In genomic region chr5:113660872-113661271, GRCm38 (mm10) we compare ENCODE assay signal across 14 mouse cellular contexts. TPM values are rescaled to one million over a fixed set of nuclear protein-coding genes. Genes with fewer than 3 reads are reported as not detected.
DNase-seq lines count a peak whose midpoint lies in the region; ATAC-seq and TF ChIP-seq lines count a peak whose summit lies in the region.
"Had no signal": no experiment of that assay in that cellular context is flagged by ENCODE, and none has a peak within 500 bp of the region (broad histone marks: within the 10 kb centered on the region; RNA-seq: fewer than 3 reads in every experiment).

No protein-coding gene starts in this region.

- DNase-seq in embryonic facial prominence, embryonic 14.5 days (ENCODE audit: low spot score) = peak; percentile 76
- DNase-seq in embryonic facial prominence, embryonic 10.5 days (ENCODE audit: low spot score) = no peak
- peak; percentile 82 for DNase-seq in heart, postnatal 25 days (ENCODE audit: low spot score)
- DNase-seq in spleen, adult 18-20 months = no peak
- no peak for DNase-seq in left cerebral cortex, postnatal 36 days (ENCODE audit: low spot score in 2 of 2)
- DNase-seq in thymus, postnatal 25 days = no peak
- DNase-seq: adrenal gland, postnatal 10 days; right cerebral cortex, postnatal 4 days; thymus, adult 2 months had no signal

- H3K4me1 ChIP-seq in embryonic facial prominence, embryonic 14.5 days (ENCODE audit: control insufficient read depth, insufficient read depth, low read length) = no peaks in the 10 kb centered on the region
- no peaks in the 10 kb centered on the region for H3K4me1 ChIP-seq in embryonic facial prominence, embryonic 10.5 days
- H3K4me1 ChIP-seq in embryonic facial prominence, embryonic 15.5 days = peaks cover 7% of the 10 kb centered on the region
- H3K4me1 ChIP-seq: neural tube, embryonic 12.5 days had no signal

- H3K4me3 ChIP-seq in embryonic facial prominence, embryonic 14.5 days (ENCODE audit: low read depth, low read length) = no peak overlapping the region
- no peak overlapping the region for H3K4me3 ChIP-seq in embryonic facial prominence, embryonic 10.5 days
- no peak overlapping the region for H3K4me3 ChIP-seq in embryonic facial prominence, embryonic 15.5 days (replicated peaks)
- no peak overlapping the region for H3K4me3 ChIP-seq in myocyte
- H3K4me3 ChIP-seq: erythroblast, embryonic 14.5 days; neural tube, embryonic 12.5 days had no signal

- peak; percentile 41; the same call in 1 of the 2 replicates for ATAC-seq in embryonic facial prominence, embryonic 14.5 days (ENCODE audit: low read depth)
- ATAC-seq in embryonic facial prominence, embryonic 15.5 days (ENCODE audit: insufficient number of reproducible peaks, low FRiP score, low TSS enrichment, low read depth) = 0 out of 2 replicates have a peak, but pooled peaks have one; percentile 56
- ATAC-seq: Patski had no signal

- H3K9ac ChIP-seq in embryonic facial prominence, embryonic 14.5 days (ENCODE audit: low read depth, low read length) = no peak overlapping the region
- no peak overlapping the region for H3K9ac ChIP-seq in embryonic facial prominence, embryonic 15.5 days
- H3K9ac ChIP-seq: neural tube, embryonic 12.5 days had no signal

- H3ac ChIP-seq in myocyte (ENCODE audit: control insufficient read depth, insufficient read length) = no peak overlapping the region

- no peak overlapping the region for H3K27ac ChIP-seq in embryonic facial prominence, embryonic 14.5 days (replicated peaks; ENCODE audit: low read depth, low read length)
- H3K27ac ChIP-seq in embryonic facial prominence, embryonic 10.5 days (replicated peaks) = no peak overlapping the region
- H3K27ac ChIP-seq in embryonic facial prominence, embryonic 15.5 days (replicated peaks) = peak overlapping the region; percentile 44; the same call in 1 of the 2 replicates
- H3K27ac ChIP-seq: neural tube, embryonic 12.5 days had no signal

- H3K27me3 ChIP-seq in embryonic facial prominence, embryonic 14.5 days (replicated peaks; ENCODE audit: control insufficient read depth, insufficient read depth, low read length) = no peaks in the 10 kb centered on the region
- no peaks in the 10 kb centered on the region for H3K27me3 ChIP-seq in embryonic facial prominence, embryonic 10.5 days (replicated peaks; ENCODE audit: low read depth, poor library complexity, severe bottlenecking)
- no peaks in the 10 kb centered on the region for H3K27me3 ChIP-seq in embryonic facial prominence, embryonic 15.5 days
- no peaks in the 10 kb centered on the region for H3K27me3 ChIP-seq in myocyte (ENCODE audit: control insufficient read depth, insufficient read depth, insufficient read length)
- H3K27me3 ChIP-seq: neural tube, embryonic 12.5 days; Patski had no signal

- TF ChIP-seq POLR2A in myocyte (IDR thresholded peaks at IDR 0.05; ENCODE audit: insufficient read length, low read depth) = no peak

- H3K9me3 ChIP-seq in embryonic facial prominence, embryonic 14.5 days (ENCODE audit: control insufficient read depth, low read length) = peaks cover 7% of the 10 kb centered on the region; the same call in 1 of the 2 replicates
- peaks cover 4% of the 10 kb centered on the region; the same call in 1 of the 2 replicates for H3K9me3 ChIP-seq in embryonic facial prominence, embryonic 10.5 days
- no peaks in the 10 kb centered on the region for H3K9me3 ChIP-seq in embryonic facial prominence, embryonic 15.5 days (replicated peaks)
- H3K9me3 ChIP-seq: neural tube, embryonic 12.5 days had no signal

- H3K36me3 ChIP-seq in embryonic facial prominence, embryonic 14.5 days (ENCODE audit: control insufficient read depth, insufficient read depth, low read length) = no peaks in the 10 kb centered on the region
- no peaks in the 10 kb centered on the region for H3K36me3 ChIP-seq in embryonic facial prominence, embryonic 10.5 days (replicated peaks)
- H3K36me3 ChIP-seq in embryonic facial prominence, embryonic 15.5 days = no peaks in the 10 kb centered on the region
- H3K36me3 ChIP-seq in myocyte (ENCODE audit: control insufficient read depth, insufficient read depth) = no peaks in the 10 kb centered on the region
- H3K36me3 ChIP-seq: neural tube, embryonic 12.5 days had no signal

- no peaks in the 10 kb centered on the region for H3K79me2 ChIP-seq in myocyte (ENCODE audit: control insufficient read depth, insufficient read depth)

- WGBS in embryonic facial prominence, embryonic 14.5 days = 49% methylated on average over 8 of the region's 10 CpGs
- 79% methylated on average over 10 of the region's 10 CpGs for WGBS in embryonic facial prominence, embryonic 10.5 days
- WGBS in embryonic facial prominence, embryonic 15.5 days = 43% methylated on average over 10 of the region's 10 CpGs

- intact Hi-C loops in heart, postnatal 25 days (cut with DNase I) = no loop called here
- intact Hi-C loops in left cerebral cortex, postnatal 36 days (cut with DNase I) = no loop called here

- no peak overlapping the region for H3K4me2 ChIP-seq in embryonic facial prominence, embryonic 14.5 days (ENCODE audit: low read depth, low read length)
- H3K4me2 ChIP-seq in embryonic facial prominence, embryonic 15.5 days (replicated peaks) = no peak overlapping the region
- H3K4me2 ChIP-seq in myocyte (ENCODE audit: low read depth) = peak overlapping the region; percentile 15
- H3K4me2 ChIP-seq: neural tube, embryonic 12.5 days had no signal

TF ChIP-seq in myocyte, 11 proteins besides CTCF, POLR2A, EP300 and RAD21:
- TF ChIP-seq E2F4 (IDR thresholded peaks at IDR 0.05; ENCODE audit: insufficient read depth) = no peak
- no peak for TF ChIP-seq TCF3 (IDR thresholded peaks at IDR 0.05; ENCODE audit: insufficient read length, low read depth)
- TF ChIP-seq CEBPB (IDR thresholded peaks at IDR 0.05; ENCODE audit: insufficient read depth, poor library complexity, severe bottlenecking) = peak; percentile 83

RNA-seq across cellular contexts. Expression of gene Cmklr1, which starts 10.6 kb away (rescaled TPM):
- polyA plus RNA-seq in embryonic facial prominence, embryonic 14.5 days (2014; fragmentation: Nextera tagmentation; extraction: Ambion mirVana) = 4.6 and 7.8 TPM in 2 replicates
- 0.41 and 0.69 TPM in 2 replicates for polyA plus RNA-seq in embryonic facial prominence, embryonic 10.5 days (2016; fragmentation: Nextera tagmentation; extraction: Ambion mirVana)
- polyA plus RNA-seq in embryonic facial prominence, embryonic 15.5 days (2015; fragmentation: Nextera tagmentation; extraction: Ambion mirVana) = 7.0 and 12.4 TPM in 2 replicates
- total RNA-seq in heart, postnatal 25 days (2021) = 10 to 100 TPM; 23.6 to 29.9 TPM
- polyA plus RNA-seq in myocyte (2012; fragmentation: generic; extraction: Trizol) = 14.1 TPM
- 1 to 10 TPM; 2.8 to 7.7 TPM for total RNA-seq in left cerebral cortex, postnatal 36 days (2021)
- polyA plus RNA-seq: erythroblast, embryonic 14.5 days; Patski had no signal

Comparison
In these comparisons a context has a peak if more than half of its experiments do, and no peak if none do; other contexts are left out.
1. DNase-seq: peak in embryonic facial prominence, embryonic 14.5 days (single experiment) and heart, postnatal 25 days (single experiment); none in embryonic facial prominence, embryonic 10.5 days (single experiment), spleen, adult 18-20 months (0 of 2), left cerebral cortex, postnatal 36 days (0 of 2) and thymus, postnatal 25 days (single experiment).